Mouse (Mus musculus): ENCODE data around the gene Eif4b. TPM values are rescaled to one million over a fixed set of nuclear protein-coding genes. Genes with fewer than 3 reads are reported as not detected.
A peak's percentile ranks its signal among the peaks of the same experiment; 100 is the strongest.

Eif4b gene
- total and polyA plus RNA-seq, 3 experiments: 536 to 652 (median 555) TPM

DNA sequence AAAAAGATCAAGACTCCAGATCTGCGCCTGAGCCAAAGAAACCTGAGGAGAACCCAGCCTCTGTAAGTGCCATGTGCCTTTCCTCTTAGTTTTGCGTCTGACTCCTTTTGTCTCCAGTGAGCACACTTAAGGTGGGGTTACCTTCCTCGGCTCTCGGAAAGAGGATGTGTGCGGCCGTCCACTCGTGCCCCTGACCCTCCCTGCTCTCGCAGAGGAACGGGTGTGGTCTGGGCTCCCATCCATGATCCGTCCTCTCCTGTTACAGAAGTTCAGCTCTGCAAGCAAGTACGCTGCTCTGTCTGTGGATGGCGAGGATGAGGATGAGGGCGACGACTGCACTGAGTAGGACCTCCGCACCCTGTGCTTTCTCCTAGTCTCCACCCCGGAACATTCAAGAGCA is 21.4 kb downstream of the Eif4b start:
- dilution Hi-C loops (cut with MboI; ENCODE audit: extremely low pct_ligation_motif_present, extremely low pct_unique_long_range_greater_than_20kb, low sequenced_read_pairs): no loop called here
- H3K79me2 ChIP-seq (replicated peaks; ENCODE audit: control insufficient read depth, extremely low read depth, insufficient read depth, poor library complexity, severe bottlenecking): peaks cover 14% of the 10 kb centered on the region
- in situ Hi-C loops (cut with MboI; ENCODE audit: low pct_ligation_motif_present, low pct_unique_long_range_greater_than_20kb, low sequenced_read_pairs): no loop called here
- TF ChIP-seq ZNF384 (IDR thresholded peaks at IDR 0.05; ENCODE audit: low read depth, low read length) (no peak), MAX (IDR thresholded peaks at IDR 0.05; ENCODE audit: low read length) (no peak), POLR2A (IDR thresholded peaks at IDR 0.05; ENCODE audit: low read depth, low read length) (peak; percentile 5; the same call in 1 of the 2 replicates), MAFK (IDR thresholded peaks at IDR 0.05; ENCODE audit: insufficient replicate concordance, low read length) (no peak), CHD1 (IDR thresholded peaks at IDR 0.05; ENCODE audit: low read depth, low read length) (no peak), ELF1 (IDR thresholded peaks at IDR 0.05; ENCODE audit: low read depth, low read length) (no peak)
- peaks cover 7 to 56% of the 10 kb centered on the region in 2 experiments for H3K4me1 ChIP-seq (ENCODE audit: control insufficient read depth in 1 of 2, insufficient read depth in 2 of 2)
- H3K36me3 ChIP-seq (replicated peaks in 1 of 2; ENCODE audit: control insufficient read depth in 1 of 2, insufficient read depth in 1 of 2, low read length in 1 of 2): peaks cover 69 to 88% of the 10 kb centered on the region in 2 experiments
- peaks cover 7% of the 10 kb centered on the region for H3K27me3 ChIP-seq (replicated peaks)
- no peaks in the 10 kb centered on the region for H3K9me3 ChIP-seq (replicated peaks; ENCODE audit: low read length)
- no peak overlapping the region for H3K4me2 ChIP-seq (ENCODE audit: insufficient read depth, low read depth, poor library complexity, severe bottlenecking)
- H3K4me3 ChIP-seq (replicated peaks in 1 of 3; ENCODE audit: low read depth in 2 of 3, low read length in 2 of 3, poor library complexity in 1 of 3): no peak overlapping the region
- DNase-seq (ENCODE audit: extremely low read depth): no peak
- H3K9ac ChIP-seq (ENCODE audit: insufficient read depth, low read depth): no peak overlapping the region
- H3K27ac ChIP-seq (ENCODE audit: insufficient read depth, low read depth): no peak overlapping the region

DNA sequence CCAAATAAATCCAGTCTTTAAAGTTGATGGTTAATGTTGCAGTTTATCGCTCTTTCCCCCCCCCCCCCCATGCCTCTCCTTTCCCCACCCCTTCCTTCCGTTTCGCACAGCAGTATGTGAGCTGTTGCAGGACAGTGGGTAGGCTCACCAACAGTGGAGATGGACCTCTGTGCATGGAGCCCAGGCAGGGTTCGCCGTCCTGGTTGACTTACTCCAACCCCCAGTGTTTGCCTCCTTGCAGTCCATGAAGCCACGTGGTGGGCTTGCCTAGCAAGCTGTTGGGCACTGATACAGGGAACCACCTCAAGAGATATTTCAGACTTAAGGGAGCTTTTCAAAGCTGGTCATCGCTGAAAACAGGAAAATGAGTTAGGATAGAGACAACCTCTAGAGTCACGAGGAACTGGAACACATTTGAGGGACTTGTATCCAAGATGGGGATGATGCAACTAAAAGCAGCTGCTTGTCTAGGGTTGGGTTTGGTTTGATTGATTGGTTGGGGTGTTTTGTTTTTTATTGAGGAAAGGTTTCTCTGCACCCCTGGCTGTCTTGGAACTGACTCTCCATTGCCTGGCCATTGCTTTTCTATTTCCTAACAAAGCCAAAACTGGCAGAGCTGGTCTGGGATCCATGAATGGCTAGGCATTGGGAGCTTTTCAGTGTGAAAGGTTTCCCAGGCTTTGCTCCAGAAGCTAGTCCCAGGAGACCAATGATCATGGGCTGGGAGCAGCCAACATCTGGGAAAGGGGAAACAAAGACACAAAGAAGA is 23.8 kb downstream of the Eif4b start:
- no peaks in the 10 kb centered on the region for H3K9me3 ChIP-seq (replicated peaks; ENCODE audit: low read length)
- no peak overlapping the region for H3K4me3 ChIP-seq (replicated peaks in 1 of 3; ENCODE audit: low read depth in 2 of 3, low read length in 2 of 3, poor library complexity in 1 of 3)
- H3K27ac ChIP-seq (ENCODE audit: insufficient read depth, low read depth): no peak overlapping the region
- peaks cover 29% of the 10 kb centered on the region for H3K27me3 ChIP-seq (replicated peaks)
- in situ Hi-C loops (cut with MboI; ENCODE audit: low pct_ligation_motif_present, low pct_unique_long_range_greater_than_20kb, low sequenced_read_pairs): no loop called here
- dilution Hi-C loops (cut with MboI; ENCODE audit: extremely low pct_ligation_motif_present, extremely low pct_unique_long_range_greater_than_20kb, low sequenced_read_pairs): no loop called here
- TF ChIP-seq MAZ (IDR thresholded peaks at IDR 0.05; ENCODE audit: low read depth, low read length) (no peak), NELFE (IDR thresholded peaks at IDR 0.05; ENCODE audit: low read depth, low read length) (no peak), CHD2 (IDR thresholded peaks at IDR 0.05; ENCODE audit: low read length) (peak; percentile 12; the same call in 1 of the 2 replicates), POLR2A (IDR thresholded peaks at IDR 0.05; ENCODE audit: low read depth, low read length) (0 out of 2 replicates have a peak, but pooled peaks have one; percentile 13)
- H3K9ac ChIP-seq (ENCODE audit: insufficient read depth, low read depth): no peak overlapping the region
- peaks cover 49 to 65% of the 10 kb centered on the region in 2 experiments for H3K36me3 ChIP-seq (replicated peaks in 1 of 2; ENCODE audit: control insufficient read depth in 1 of 2, insufficient read depth in 1 of 2, low read length in 1 of 2)
- no peak for DNase-seq (ENCODE audit: extremely low read depth)
- H3K4me1 ChIP-seq (ENCODE audit: control insufficient read depth in 1 of 2, insufficient read depth in 2 of 2): peaks cover 7 to 53% of the 10 kb centered on the region in 2 experiments
- no peak overlapping the region for H3K4me2 ChIP-seq (ENCODE audit: insufficient read depth, low read depth, poor library complexity, severe bottlenecking)
- H3K79me2 ChIP-seq (replicated peaks; ENCODE audit: control insufficient read depth, extremely low read depth, insufficient read depth, poor library complexity, severe bottlenecking): peaks cover 4% of the 10 kb centered on the region

DNA sequence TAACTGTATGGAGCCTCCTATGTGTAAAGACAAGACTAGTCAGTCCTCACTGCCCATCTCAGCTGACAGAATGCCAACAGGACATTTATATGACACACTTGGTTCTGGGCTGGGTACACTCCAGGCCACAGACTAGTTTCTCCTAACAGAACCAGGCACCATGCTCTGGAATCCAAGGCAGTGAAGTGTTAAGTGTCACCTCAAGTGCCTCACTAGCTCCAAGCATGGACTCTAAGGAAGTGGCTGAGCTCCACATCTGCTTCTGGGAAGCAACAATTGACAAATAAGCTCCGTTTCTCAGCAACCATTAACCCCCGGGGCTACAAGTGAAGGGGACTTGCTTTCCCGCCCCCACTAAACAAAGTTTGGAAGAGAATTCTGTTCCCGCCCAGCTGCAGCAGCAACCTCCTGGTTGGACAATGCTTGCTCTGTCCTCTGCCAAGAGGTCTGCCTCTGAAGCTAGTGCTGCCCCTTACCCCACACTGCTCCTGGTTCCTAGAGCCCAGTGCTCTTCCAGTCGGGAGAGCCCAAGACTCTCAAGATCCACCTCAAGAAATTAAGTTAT is 24.5 kb downstream of the Eif4b start:
- peaks cover 36% of the 10 kb centered on the region for H3K27me3 ChIP-seq (replicated peaks)
- in situ Hi-C loops (cut with MboI; ENCODE audit: low pct_ligation_motif_present, low pct_unique_long_range_greater_than_20kb, low sequenced_read_pairs): no loop called here
- H3K4me1 ChIP-seq (ENCODE audit: control insufficient read depth in 1 of 2, insufficient read depth in 2 of 2): peaks cover 7 to 47% of the 10 kb centered on the region in 2 experiments
- peaks cover 42 to 58% of the 10 kb centered on the region in 2 experiments for H3K36me3 ChIP-seq (replicated peaks in 1 of 2; ENCODE audit: control insufficient read depth in 1 of 2, insufficient read depth in 1 of 2, low read length in 1 of 2)
- TF ChIP-seq MYC (IDR thresholded peaks at IDR 0.05; ENCODE audit: low read depth, low read length): no peak
- 0 out of 2 replicates have a peak, but pooled peaks have one; percentile 11 for TF ChIP-seq POLR2A (IDR thresholded peaks at IDR 0.05; ENCODE audit: low read depth, low read length)
- TF ChIP-seq POLR2AphosphoS2 (IDR thresholded peaks at IDR 0.05; ENCODE audit: low read depth, low read length): peak; percentile 94
- no peak for TF ChIP-seq BHLHE40 (IDR thresholded peaks at IDR 0.05; ENCODE audit: low read depth, low read length)
- TF ChIP-seq PAX5 (IDR thresholded peaks at IDR 0.05; ENCODE audit: low read length): no peak
- TF ChIP-seq RAD21 (IDR thresholded peaks at IDR 0.05; ENCODE audit: low read depth, low read length): no peak
- TF ChIP-seq TBP (conservative IDR thresholded peaks at IDR 0.05; ENCODE audit: low read depth, low read length): no peak
- no peak for TF ChIP-seq MAZ (IDR thresholded peaks at IDR 0.05; ENCODE audit: low read depth, low read length)
- no peak for TF ChIP-seq MAX (IDR thresholded peaks at IDR 0.05; ENCODE audit: low read length)
- no peak overlapping the region for H3K9ac ChIP-seq (ENCODE audit: insufficient read depth, low read depth)
- H3K4me3 ChIP-seq (replicated peaks in 1 of 3; ENCODE audit: low read depth in 2 of 3, low read length in 2 of 3, poor library complexity in 1 of 3): no peak overlapping the region
- dilution Hi-C loops (cut with MboI; ENCODE audit: extremely low pct_ligation_motif_present, extremely low pct_unique_long_range_greater_than_20kb, low sequenced_read_pairs): no loop called here
- no peak overlapping the region for H3K4me2 ChIP-seq (ENCODE audit: insufficient read depth, low read depth, poor library complexity, severe bottlenecking)
- H3K9me3 ChIP-seq (replicated peaks; ENCODE audit: low read length): no peaks in the 10 kb centered on the region
- peaks cover 3% of the 10 kb centered on the region; the same call in 1 of the 2 replicates for H3K79me2 ChIP-seq (replicated peaks; ENCODE audit: control insufficient read depth, extremely low read depth, insufficient read depth, poor library complexity, severe bottlenecking)
- DNase-seq (ENCODE audit: extremely low read depth): no peak
- no peak overlapping the region for H3K27ac ChIP-seq (ENCODE audit: insufficient read depth, low read depth)
